Mouse (Mus musculus): ENCODE measurements around the gene Dab1. TPM values are rescaled to one million over a fixed set of nuclear protein-coding genes. Genes with fewer than 3 reads are reported as not detected.

Dab1 gene
- total and polyA plus RNA-seq, 2 experiments from 2014 or later: 47.9 to 109 TPM

DNA sequence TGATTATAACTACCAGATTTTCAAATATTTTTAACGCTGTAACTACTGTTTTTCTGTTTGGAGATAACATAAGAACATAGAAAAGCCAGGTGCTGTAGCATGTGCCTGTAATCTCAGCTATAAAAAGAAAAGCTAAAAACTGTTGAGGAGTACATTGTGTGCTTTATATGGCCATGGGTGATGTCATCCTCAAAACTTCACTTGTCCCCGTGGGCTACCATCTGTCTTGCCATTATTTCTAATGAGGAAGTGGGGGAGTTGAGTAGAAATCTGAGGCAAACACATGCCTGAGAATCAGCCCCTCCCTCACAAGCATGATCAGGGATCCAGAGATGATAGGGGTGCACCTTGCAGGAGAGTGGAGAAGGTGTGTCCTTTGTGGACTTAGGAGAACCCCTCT lies 85.3 kb downstream of the Dab1 start:
- WGBS: 89% methylated on average over 2 of the region's 2 CpGs
- no peak for TF ChIP-seq CTCF (IDR thresholded peaks at IDR 0.05)

GRCm38 (mm10) chr4:103706501-103706900 lies 87.3 kb downstream of the Dab1 start:
- no peaks in the 10 kb centered on the region for H3K27me3 ChIP-seq (ENCODE audit: insufficient read depth, low read length)
- no peak for DNase-seq (ENCODE audit: low spot score)

More for the DNA sequence above, 85.3 kb downstream of the Dab1 start:
- H3K27ac ChIP-seq (ENCODE audit: low read depth, low read length): no peak overlapping the region
- ATAC-seq (ENCODE audit: low FRiP score): no peak
- no peak overlapping the region for H3K9ac ChIP-seq (replicated peaks; ENCODE audit: low read length, poor library complexity, severe bottlenecking)
- DNase-seq (ENCODE audit: low spot score): no peak
- H3K27me3 ChIP-seq (ENCODE audit: insufficient read depth, low read length): no peaks in the 10 kb centered on the region
- no peaks in the 10 kb centered on the region for H3K36me3 ChIP-seq (ENCODE audit: insufficient read depth, low read length)
- H3K9me3 ChIP-seq (ENCODE audit: low read length): no peaks in the 10 kb centered on the region
- H3K4me2 ChIP-seq (ENCODE audit: low read depth, low read length, poor library complexity, severe bottlenecking): no peak overlapping the region
- H3K4me3 ChIP-seq (ENCODE audit: low read depth, low read length): no peak overlapping the region
- no peaks in the 10 kb centered on the region; the same call in 1 of the 2 replicates for H3K4me1 ChIP-seq (ENCODE audit: insufficient read depth, low read length)

DNA sequence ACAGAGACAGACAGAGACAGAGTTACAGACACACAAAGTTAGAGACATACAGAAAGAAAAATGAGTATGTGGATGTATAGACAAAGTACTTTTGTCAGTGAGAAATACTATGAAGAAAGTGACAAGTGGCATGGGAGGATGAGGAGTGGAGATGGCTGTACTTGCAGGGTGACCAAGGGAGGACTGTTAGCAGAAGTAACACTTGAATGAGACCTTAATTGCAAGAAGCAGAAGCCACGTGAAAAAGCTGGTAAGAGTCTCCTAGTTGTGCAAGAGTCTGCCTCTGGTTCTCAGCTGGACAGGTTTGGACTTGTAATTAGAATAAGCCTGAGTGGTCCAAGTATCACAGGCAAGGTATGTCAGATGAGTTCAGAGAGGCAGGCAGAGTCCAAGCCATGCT lies 88.0 kb downstream of the Dab1 start:
- H3K9ac ChIP-seq (replicated peaks; ENCODE audit: low read length, poor library complexity, severe bottlenecking): no peak overlapping the region
- no peaks in the 10 kb centered on the region for H3K36me3 ChIP-seq (ENCODE audit: insufficient read depth, low read length)
- no peak overlapping the region for H3K27ac ChIP-seq (ENCODE audit: low read depth, low read length)
- H3K4me1 ChIP-seq (ENCODE audit: insufficient read depth, low read length): no peaks in the 10 kb centered on the region; the same call in 1 of the 2 replicates
- H3K4me3 ChIP-seq (ENCODE audit: low read depth, low read length): no peak overlapping the region
- H3K9me3 ChIP-seq (ENCODE audit: low read length): no peaks in the 10 kb centered on the region
- DNase-seq (ENCODE audit: low spot score): no peak
- H3K4me2 ChIP-seq (ENCODE audit: low read depth, low read length, poor library complexity, severe bottlenecking): no peak overlapping the region
- WGBS: 71% methylated on average over 1 of the region's 1 CpGs
- no peaks in the 10 kb centered on the region for H3K27me3 ChIP-seq (ENCODE audit: insufficient read depth, low read length)
- ATAC-seq (ENCODE audit: low FRiP score): no peak
- no peak for TF ChIP-seq CTCF (IDR thresholded peaks at IDR 0.05)

More at GRCm38 (mm10) chr4:103706501-103706900, 87.3 kb downstream of the Dab1 start:
- Histone ChIP-seq H3K27ac (ENCODE audit: low read depth, low read length) (no peak overlapping the region), H3K4me1 (ENCODE audit: insufficient read depth, low read length) (no peaks in the 10 kb centered on the region; the same call in 1 of the 2 replicates), H3K9ac (replicated peaks; ENCODE audit: low read length, poor library complexity, severe bottlenecking) (no peak overlapping the region), H3K36me3 (ENCODE audit: insufficient read depth, low read length) (no peaks in the 10 kb centered on the region), H3K4me2 (ENCODE audit: low read depth, low read length, poor library complexity, severe bottlenecking) (no peak overlapping the region), H3K9me3 (ENCODE audit: low read length) (no peaks in the 10 kb centered on the region), H3K4me3 (ENCODE audit: low read depth, low read length) (no peak overlapping the region)
- 50% methylated on average over 4 of the region's 4 CpGs for WGBS
- ATAC-seq (ENCODE audit: low FRiP score): no peak
- no peak for TF ChIP-seq CTCF (IDR thresholded peaks at IDR 0.05)

GRCm38 (mm10) chr4:103711353-103711752 lies 92.2 kb downstream of the Dab1 start:
- ATAC-seq (ENCODE audit: low FRiP score) (no peak), DNase-seq (ENCODE audit: low spot score) (no peak)
- no peaks in the 10 kb centered on the region for H3K27me3 ChIP-seq (ENCODE audit: insufficient read depth, low read length)
- no peak overlapping the region for H3K9ac ChIP-seq (replicated peaks; ENCODE audit: low read length, poor library complexity, severe bottlenecking)
- H3K9me3 ChIP-seq (ENCODE audit: low read length): no peaks in the 10 kb centered on the region
- no peaks in the 10 kb centered on the region for H3K36me3 ChIP-seq (ENCODE audit: insufficient read depth, low read length)
- TF ChIP-seq CTCF (IDR thresholded peaks at IDR 0.05): no peak
- no peak overlapping the region for H3K27ac ChIP-seq (ENCODE audit: low read depth, low read length)
- H3K4me1 ChIP-seq (ENCODE audit: insufficient read depth, low read length): no peaks in the 10 kb centered on the region; the same call in 1 of the 2 replicates
- 57% methylated on average over 6 of the region's 6 CpGs for WGBS
- no peak overlapping the region for H3K4me3 ChIP-seq (ENCODE audit: low read depth, low read length)
- no peak overlapping the region for H3K4me2 ChIP-seq (ENCODE audit: low read depth, low read length, poor library complexity, severe bottlenecking)

DNA sequence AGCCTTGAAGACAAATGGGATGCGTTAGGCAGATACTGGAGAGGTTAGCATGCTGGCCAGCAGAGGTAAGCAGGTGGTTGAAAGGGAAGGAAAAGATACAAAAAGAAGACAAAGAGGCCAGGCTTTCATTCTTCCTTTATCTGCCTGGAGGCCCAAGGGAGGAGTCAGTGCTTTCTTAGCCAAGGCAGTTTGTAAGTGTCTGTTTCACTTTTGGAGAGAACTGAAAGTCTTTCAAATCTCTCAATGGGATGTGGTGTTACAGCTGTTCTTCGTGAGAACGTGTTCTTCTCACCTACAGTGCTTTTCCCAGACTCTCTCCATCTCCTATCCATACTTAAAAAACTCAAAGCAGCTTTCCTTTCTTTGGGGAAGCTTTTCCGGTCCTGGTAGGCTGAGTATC lies 94.8 kb downstream of the Dab1 start:
- Histone ChIP-seq H3K36me3 (ENCODE audit: insufficient read depth, low read length) (no peaks in the 10 kb centered on the region), H3K4me1 (ENCODE audit: insufficient read depth, low read length) (no peaks in the 10 kb centered on the region), H3K4me2 (ENCODE audit: low read depth, low read length, poor library complexity, severe bottlenecking) (no peak overlapping the region), H3K9me3 (ENCODE audit: low read length) (no peaks in the 10 kb centered on the region), H3K27ac (ENCODE audit: low read depth, low read length) (no peak overlapping the region), H3K27me3 (ENCODE audit: insufficient read depth, low read length) (no peaks in the 10 kb centered on the region), H3K4me3 (ENCODE audit: low read depth, low read length) (no peak overlapping the region), H3K9ac (replicated peaks; ENCODE audit: low read length, poor library complexity, severe bottlenecking) (no peak overlapping the region)
- no peak for ATAC-seq (ENCODE audit: low FRiP score)
- 83% methylated on average over 4 of the region's 4 CpGs for WGBS
- no peak for TF ChIP-seq CTCF (IDR thresholded peaks at IDR 0.05)
- no peak for DNase-seq (ENCODE audit: low spot score)

DNA sequence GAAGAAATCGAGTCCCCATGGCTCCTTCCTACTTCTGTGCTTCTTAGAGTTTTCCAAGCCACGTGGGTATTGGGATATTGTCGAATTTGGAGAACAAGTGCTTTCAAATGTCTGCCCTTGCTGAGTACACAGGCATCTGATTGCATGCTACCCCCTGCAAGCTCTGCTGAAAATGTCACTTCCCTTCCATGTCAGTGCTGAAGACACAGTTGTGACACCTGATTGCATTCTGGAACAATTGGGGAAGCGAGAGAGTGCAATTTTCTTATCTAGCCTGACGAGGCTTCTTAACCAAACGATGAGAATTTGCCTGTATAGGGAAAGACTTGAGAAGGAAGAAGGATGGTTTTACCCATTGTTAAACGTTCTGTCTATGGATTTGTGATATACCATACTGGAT lies 95.8 kb downstream of the Dab1 start:
- Histone ChIP-seq H3K9ac (replicated peaks; ENCODE audit: low read length, poor library complexity, severe bottlenecking) (no peak overlapping the region), H3K9me3 (ENCODE audit: low read length) (no peaks in the 10 kb centered on the region), H3K36me3 (ENCODE audit: insufficient read depth, low read length) (no peaks in the 10 kb centered on the region), H3K4me2 (ENCODE audit: low read depth, low read length, poor library complexity, severe bottlenecking) (no peak overlapping the region), H3K4me3 (ENCODE audit: low read depth, low read length) (no peak overlapping the region), H3K27me3 (ENCODE audit: insufficient read depth, low read length) (no peaks in the 10 kb centered on the region), H3K27ac (ENCODE audit: low read depth, low read length) (no peak overlapping the region), H3K4me1 (ENCODE audit: insufficient read depth, low read length) (no peaks in the 10 kb centered on the region)
- no peak for TF ChIP-seq CTCF (IDR thresholded peaks at IDR 0.05)
- ATAC-seq (ENCODE audit: low FRiP score) (no peak), DNase-seq (ENCODE audit: low spot score) (no peak)
- 82% methylated on average over 7 of the region's 7 CpGs for WGBS
